Mouse (Mus musculus) adrenal gland, adult 2 months (tissue): Measurements from ENCODE around the gene Apba2. TPM values are rescaled to one million over a fixed set of nuclear protein-coding genes. Genes with fewer than 3 reads are reported as not detected.

ENCODE experiments used
- DNase-seq: peaks from one replicate; pipeline ENCODE4 v3.0.0; 2021
- polyA plus RNA-seq: library from polyadenylated mRNA; depleted of rRNA; stranded (reverse); fragments of >200 nt; gene quantifications from 2 replicates; pipeline ENCODE4 v1.2.3, GENCODE M21; 2012
- total RNA-seq, 2 experiments: library from RNA; stranded (reverse); gene quantifications; 2 replicates each; pipeline ENCODE4 v1.2.3; 2021

Apba2 gene
- total and polyA plus RNA-seq, 3 experiments, result 0.31 to 0.48 TPM; not detected in 1

GRCm38 (mm10) chr7:64658914-64659313, 157.4 kb downstream of the Apba2 start:
- no peak for DNase-seq

- no peak for DNase-seq
Measured at GRCm38 (mm10) chr7:64659328-64659727, 157.8 kb downstream of the Apba2 start.

- no peak for DNase-seq
Measured at GRCm38 (mm10) chr7:64662506-64662905, 161.0 kb downstream of the Apba2 start.

GRCm38 (mm10) chr7:64663600-64663999, 162.1 kb downstream of the Apba2 start:
- DNase-seq, result no peak

GRCm38 (mm10) chr7:64665120-64665519, 163.6 kb downstream of the Apba2 start:
- no peak for DNase-seq

- DNase-seq, result no peak
Measured at GRCm38 (mm10) chr7:64665716-64666298, 164.3 kb downstream of the Apba2 start.

GRCm38 (mm10) chr7:64667959-64668358, 166.5 kb downstream of the Apba2 start:
- no peak for DNase-seq

GRCm38 (mm10) chr7:64679771-64680479, 178.4 kb downstream of the Apba2 start:
- no peak for DNase-seq

- no peak for DNase-seq
Measured at GRCm38 (mm10) chr7:64684893-64685292, 183.4 kb downstream of the Apba2 start.

- no peak for DNase-seq
Measured at GRCm38 (mm10) chr7:64688115-64688817, 186.8 kb downstream of the Apba2 start.

GRCm38 (mm10) chr7:64691831-64692230, 190.3 kb downstream of the Apba2 start:
- no peak for DNase-seq

- DNase-seq, result no peak
Measured at GRCm38 (mm10) chr7:64694937-64695336, 193.4 kb downstream of the Apba2 start.

- DNase-seq, result no peak
Measured at GRCm38 (mm10) chr7:64696521-64697281, 195.2 kb downstream of the Apba2 start.

GRCm38 (mm10) chr7:64697791-64698337, 196.4 kb downstream of the Apba2 start:
- DNase-seq, result no peak

- no peak for DNase-seq
Measured at GRCm38 (mm10) chr7:64704060-64704595, 202.6 kb downstream of the Apba2 start.

- no peak for DNase-seq
Measured at GRCm38 (mm10) chr7:64708176-64708575, 206.7 kb downstream of the Apba2 start.

GRCm38 (mm10) chr7:64709520-64710262, 208.2 kb downstream of the Apba2 start:
- no peak for DNase-seq

- DNase-seq, result no peak
Measured at GRCm38 (mm10) chr7:64716286-64716685, 214.8 kb downstream of the Apba2 start.

GRCm38 (mm10) chr7:64723313-64723712, 221.8 kb downstream of the Apba2 start:
- DNase-seq, result no peak

GRCm38 (mm10) chr7:64724409-64724808, 222.9 kb downstream of the Apba2 start:
- DNase-seq, result no peak
